In the genomic region with DNA sequence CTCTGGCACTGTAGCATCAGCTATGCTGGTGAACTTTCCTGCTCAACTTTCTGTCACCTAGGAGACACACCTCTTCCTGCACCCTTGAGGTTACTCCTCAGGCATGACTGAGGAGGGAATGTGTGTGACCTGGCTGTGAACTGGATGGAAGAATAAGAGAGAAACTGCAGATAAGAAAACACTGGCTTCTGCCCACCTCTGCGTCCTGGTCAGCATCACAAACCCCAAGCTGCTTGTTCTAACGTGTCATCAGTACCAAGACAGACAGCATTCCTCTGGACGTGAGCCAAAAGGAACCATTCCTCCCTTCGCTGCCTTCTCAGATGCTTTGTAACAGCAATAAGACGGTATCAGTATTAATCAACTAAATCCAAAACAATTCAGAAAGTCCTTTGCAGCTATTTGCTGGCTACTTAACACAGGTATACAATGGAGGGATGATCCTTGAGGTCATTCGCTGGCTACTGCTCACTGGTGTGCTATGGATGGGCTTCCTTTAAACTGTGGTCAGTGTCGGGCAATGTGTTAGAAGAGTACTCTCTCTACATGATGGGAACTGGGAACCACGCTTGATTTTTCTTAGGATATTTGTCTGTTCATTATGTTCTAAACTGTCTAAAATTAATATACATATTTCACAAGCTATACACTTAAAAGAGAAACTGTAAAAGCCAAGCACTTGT, we compare ENCODE assay signal across 15 mouse cellular contexts.
DNase-seq lines count a peak whose midpoint lies in the region; ATAC-seq and TF ChIP-seq lines count a peak whose summit lies in the region.
"Had no signal": no experiment of that assay in that cellular context is flagged by ENCODE, and none has a peak within 500 bp of the region (broad histone marks: within the 10 kb centered on the region; RNA-seq: fewer than 3 reads in every experiment).

No protein-coding gene starts in this region.

- H3K4me2 ChIP-seq in heart, embryonic 13.5 days, result peak overlapping the region; percentile 56
- no peak overlapping the region for H3K4me2 ChIP-seq in limb, embryonic 14.5 days (replicated peaks; ENCODE audit: low read depth, low read length, severe bottlenecking)
- H3K4me2 ChIP-seq: embryonic facial prominence, embryonic 13.5 days; liver, embryonic 13.5 days; neural tube, embryonic 13.5 days had no signal

- no peak for TF ChIP-seq POLR2A in limb, embryonic 14.5 days (IDR thresholded peaks at IDR 0.05; ENCODE audit: borderline replicate concordance, extremely low read depth, insufficient read depth, insufficient read length)

- WGBS in heart, embryonic 13.5 days, result 24% methylated on average over 8 of the region's 8 CpGs
- 62% methylated on average over 8 of the region's 8 CpGs for WGBS in limb, embryonic 14.5 days
- 73% methylated on average over 8 of the region's 8 CpGs for WGBS in limb, embryonic 10.5 days

- no peak overlapping the region for H3K9ac ChIP-seq in heart, embryonic 13.5 days
- no peak overlapping the region for H3K9ac ChIP-seq in limb, embryonic 14.5 days (ENCODE audit: low read depth, low read length, severe bottlenecking)
- H3K9ac ChIP-seq: embryonic facial prominence, embryonic 13.5 days; liver, embryonic 13.5 days; neural tube, embryonic 13.5 days had no signal

- H3K9me3 ChIP-seq in heart, embryonic 13.5 days, result no peaks in the 10 kb centered on the region
- H3K9me3 ChIP-seq in limb, embryonic 14.5 days (ENCODE audit: control insufficient read depth, low read length), result no peaks in the 10 kb centered on the region
- no peaks in the 10 kb centered on the region for H3K9me3 ChIP-seq in limb, embryonic 10.5 days (replicated peaks)
- H3K9me3 ChIP-seq: embryonic facial prominence, embryonic 13.5 days; liver, embryonic 13.5 days; neural tube, embryonic 13.5 days had no signal

- no peak for ATAC-seq in heart, embryonic 13.5 days (ENCODE audit: extremely low read depth, insufficient number of reproducible peaks, low FRiP score, low TSS enrichment)
- no peak for ATAC-seq in limb, embryonic 14.5 days (ENCODE audit: low FRiP score, low read depth)
- ATAC-seq: activated CD4-positive, CD25-positive, alpha-beta regulatory T cell, adult 4 months; forebrain, embryonic 14.5 days had no signal

- intact Hi-C loops in heart, postnatal 36 days (cut with DNase I), result no loop called here

- no peak for DNase-seq in heart, postnatal 36 days
- DNase-seq in limb, embryonic 14.5 days (ENCODE audit: low spot score), result peak; percentile 58
- DNase-seq in limb, embryonic 10.5 days (ENCODE audit: low spot score), result no peak
- DNase-seq in NIH3T3 (ENCODE audit: low read depth), result peak; percentile 38
- peak; percentile 38 for DNase-seq in kidney, postnatal 10 days
- no peak for DNase-seq in thymus, postnatal 14 days
- no peak for DNase-seq in right cerebral cortex, postnatal 14 days
- DNase-seq: cerebellum, postnatal 25 days; liver, embryonic 13.5 days had no signal

- H3K36me3 ChIP-seq in heart, embryonic 13.5 days, result no peaks in the 10 kb centered on the region
- no peaks in the 10 kb centered on the region for H3K36me3 ChIP-seq in limb, embryonic 14.5 days (ENCODE audit: control insufficient read depth, insufficient read depth, low read length)
- no peaks in the 10 kb centered on the region for H3K36me3 ChIP-seq in limb, embryonic 10.5 days
- H3K36me3 ChIP-seq: embryonic facial prominence, embryonic 13.5 days; liver, embryonic 13.5 days; neural tube, embryonic 13.5 days had no signal

- peaks cover 12% of the 10 kb centered on the region for H3K4me1 ChIP-seq in heart, embryonic 13.5 days
- no peaks in the 10 kb centered on the region for H3K4me1 ChIP-seq in limb, embryonic 14.5 days (ENCODE audit: control insufficient read depth, insufficient read depth, low read length)
- peaks cover 8% of the 10 kb centered on the region for H3K4me1 ChIP-seq in limb, embryonic 10.5 days
- H3K4me1 ChIP-seq: embryonic facial prominence, embryonic 13.5 days; liver, embryonic 13.5 days; neural tube, embryonic 13.5 days had no signal

- H3K4me3 ChIP-seq in heart, embryonic 13.5 days, result peak overlapping the region; percentile 26
- no peak overlapping the region for H3K4me3 ChIP-seq in limb, embryonic 14.5 days (replicated peaks; ENCODE audit: low read length)
- no peak overlapping the region for H3K4me3 ChIP-seq in limb, embryonic 10.5 days
- H3K4me3 ChIP-seq: embryonic facial prominence, embryonic 13.5 days; liver, embryonic 13.5 days; neural tube, embryonic 13.5 days had no signal

- no peaks in the 10 kb centered on the region for H3K27me3 ChIP-seq in heart, embryonic 13.5 days (replicated peaks)
- H3K27me3 ChIP-seq in limb, embryonic 14.5 days (ENCODE audit: control insufficient read depth, insufficient read depth, low read length), result no peaks in the 10 kb centered on the region
- no peaks in the 10 kb centered on the region for H3K27me3 ChIP-seq in limb, embryonic 10.5 days (ENCODE audit: low read depth, poor library complexity, severe bottlenecking)
- H3K27me3 ChIP-seq: embryonic facial prominence, embryonic 13.5 days; liver, embryonic 13.5 days; neural tube, embryonic 13.5 days had no signal

- peak overlapping the region; percentile 22; the same call in 1 of the 2 replicates for H3K27ac ChIP-seq in heart, embryonic 13.5 days (replicated peaks)
- no peak overlapping the region for H3K27ac ChIP-seq in limb, embryonic 14.5 days (replicated peaks; ENCODE audit: low read depth, low read length)
- H3K27ac ChIP-seq in limb, embryonic 10.5 days, result no peak overlapping the region
- H3K27ac ChIP-seq: embryonic facial prominence, embryonic 13.5 days; liver, embryonic 13.5 days; macrophage; neural tube, embryonic 13.5 days had no signal

Comparison
In these comparisons a context has a peak if more than half of its experiments do, and no peak if none do; other contexts are left out.
1. DNase-seq: peak in limb, embryonic 14.5 days (single experiment), NIH3T3 (single experiment) and kidney, postnatal 10 days (single experiment); none in heart, postnatal 36 days (0 of 2), limb, embryonic 10.5 days (single experiment), thymus, postnatal 14 days (single experiment) and right cerebral cortex, postnatal 14 days (single experiment).